Mouse (Mus musculus) midbrain, embryonic 13.5 days (tissue): Measurements from ENCODE around the gene Olfr1012. TPM values are rescaled to one million over a fixed set of nuclear protein-coding genes. Genes with fewer than 3 reads are reported as not detected.
"Not testable (repeated sequence)": the region's sequence is repeated elsewhere in the genome, so short reads cannot be mapped to it uniquely, and the experiment has no call there.

Experiments used
- ATAC-seq: fragments of 200-750 bp; cut with Nextera tagmentation; 2 replicates; pipeline ENCODE4 v1.8.0; 2017; ENCODE audit warnings: mild to moderate bottlenecking, moderate TSS enrichment, moderate library complexity
- H3K27ac ChIP-seq: fragments of 300-500 bp; sonication (generic); 2 replicates; pipeline ENCODE4 v1.5.1; 2015; ENCODE audit warnings: inconsistent platforms, mild to moderate bottlenecking, moderate library complexity
- H3K27me3 ChIP-seq: fragments of 300-500 bp; sonication (generic); 2 replicates; pipeline ENCODE4 v1.6.1; 2015; ENCODE audit warnings: mild to moderate bottlenecking, inconsistent platforms
- H3K36me3 ChIP-seq: fragments of 300-500 bp; sonication (generic); 2 replicates; pipeline ENCODE4 v1.6.1; 2015; ENCODE audit warnings: mild to moderate bottlenecking, inconsistent platforms
- H3K4me1 ChIP-seq: fragments of 300-500 bp; sonication (generic); replicated peaks from 2 replicates; pipeline ENCODE4 v1.6.1; 2015; ENCODE audit warnings: inconsistent platforms
- H3K4me2 ChIP-seq: fragments of 300-500 bp; sonication (generic); replicated peaks from 2 replicates; pipeline ENCODE4 v1.6.1; 2015; ENCODE audit warnings: moderate library complexity, mild to moderate bottlenecking, inconsistent platforms
- H3K4me3 ChIP-seq: fragments of 300-500 bp; sonication (generic); replicated peaks from 2 replicates; pipeline ENCODE4 v1.5.1; 2015; ENCODE audit warnings: mild to moderate bottlenecking, inconsistent platforms
- H3K9ac ChIP-seq: fragments of 300-500 bp; sonication (generic); replicated peaks from 2 replicates; pipeline ENCODE4 v1.6.1; 2015; ENCODE audit warnings: mild to moderate bottlenecking, inconsistent platforms
- H3K9me3 ChIP-seq: fragments of 300-500 bp; sonication (generic); 2 replicates; pipeline ENCODE4 v1.6.1; 2016; ENCODE audit warnings: mild to moderate bottlenecking, inconsistent platforms
- WGBS: fragments of 180-500 bp; shearing (Covaris S2); methylation state at CpG from one replicate; pipeline ENCODE4 v1.1.7; 2015; 5-methylcytosine and 5-hydroxymethylcytosine counted together
- polyA plus RNA-seq: library from polyadenylated mRNA; unstranded; fragments of >200 nt; fragmentation: Nextera tagmentation; extraction: Ambion mirVana; gene quantifications from 2 replicates; pipeline ENCODE4 v1.2.1, GENCODE M21; 2015

Gene Olfr1012
- polyA plus RNA-seq: not detected in 2 replicates

DNA sequence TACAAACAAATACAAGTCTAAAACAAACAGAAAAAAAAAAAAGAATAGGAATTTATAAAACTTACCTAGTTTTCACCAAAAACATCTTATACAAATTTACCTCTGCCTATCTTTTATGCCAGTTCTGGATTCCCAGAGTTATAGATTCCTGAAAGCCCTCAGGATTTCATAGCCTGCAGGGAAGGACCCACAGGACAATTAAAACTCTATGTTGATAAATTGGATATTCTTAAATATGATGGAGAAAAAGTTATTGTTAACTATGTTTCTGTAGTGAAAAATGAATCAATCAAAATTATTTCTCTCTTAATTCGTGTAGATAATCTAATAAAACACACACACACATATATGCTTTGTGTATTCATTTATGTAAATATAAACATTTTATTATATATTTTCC, at the start of gene Olfr1012:
Olfr1012 (minus strand) TSS at position 101 of the 400 bp plus-strand sequence.
- Histone ChIP-seq H3K4me3 (no peak within 1 kb of the TSS), H3K9me3 (no peaks in the 10 kb centered on the region), H3K4me2 (no peak within 1 kb of the TSS), H3K9ac (no peak within 1 kb of the TSS), H3K36me3 (no peaks in the 10 kb centered on the region), H3K27me3 (no peaks in the 10 kb centered on the region), H3K27ac (no peak within 1 kb of the TSS), H3K4me1 (no peaks in the 10 kb centered on the region)
- 73% methylated on average over 1 of the region's 1 CpGs for WGBS
- ATAC-seq: no peak

GRCm38 (mm10) chr2:85804501-85804900, 41.9 kb upstream of the Olfr1012 start:
- Histone ChIP-seq H3K4me1 (no peaks in the 10 kb centered on the region), H3K36me3 (no peaks in the 10 kb centered on the region), H3K4me2 (no peak overlapping the region), H3K9ac (no peak overlapping the region), H3K4me3 (no peak overlapping the region), H3K9me3 (no peaks in the 10 kb centered on the region), H3K27ac (no peak overlapping the region), H3K27me3 (no peaks in the 10 kb centered on the region)
- 91% methylated on average over 4 of the region's 4 CpGs for WGBS
- ATAC-seq: no peak

GRCm38 (mm10) chr2:85802444-85802843, 39.9 kb upstream of the Olfr1012 start, which contains the start of gene Olfr1016:
Olfr1016 (minus strand) TSS chr2:85802544.
- Histone ChIP-seq H3K4me1 (no peaks in the 10 kb centered on the region), H3K36me3 (no peaks in the 10 kb centered on the region), H3K4me3 (no peak within 1 kb of the TSS), H3K27me3 (no peaks in the 10 kb centered on the region), H3K4me2 (no peak within 1 kb of the TSS), H3K9me3 (no peaks in the 10 kb centered on the region), H3K27ac (no peak within 1 kb of the TSS), H3K9ac (no peak within 1 kb of the TSS)
- WGBS: 93% methylated on average over 2 of the region's 2 CpGs
- ATAC-seq: no peak

DNA sequence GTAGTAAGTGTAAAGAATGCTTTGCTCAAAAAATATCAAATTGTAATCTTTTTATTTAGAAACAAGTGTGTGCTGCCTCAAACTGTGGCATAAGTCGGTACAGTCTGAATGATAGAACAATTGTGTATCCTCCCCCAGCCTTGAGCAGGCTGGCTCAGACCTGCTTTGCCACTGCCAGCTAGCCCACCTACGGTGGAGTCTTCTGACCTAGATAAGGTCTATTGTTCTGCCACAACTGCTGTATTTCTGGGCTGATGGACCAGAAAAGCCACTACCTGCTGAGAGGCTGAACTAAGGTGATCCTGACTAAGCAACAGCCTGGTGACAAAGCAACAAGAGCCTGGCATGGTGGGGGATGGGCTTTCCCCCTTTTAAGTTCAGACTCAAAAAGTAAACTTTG, 29.8 kb upstream of the Olfr1012 start:
- WGBS: 21% methylated on average over 2 of the region's 2 CpGs
- H3K9me3 ChIP-seq: no peaks in the 10 kb centered on the region
- no peak for ATAC-seq
- no peaks in the 10 kb centered on the region for H3K36me3 ChIP-seq
- H3K4me2 ChIP-seq: no peak overlapping the region
- no peaks in the 10 kb centered on the region for H3K27me3 ChIP-seq
- no peak overlapping the region for H3K27ac ChIP-seq
- no peak overlapping the region for H3K9ac ChIP-seq
- no peak overlapping the region for H3K4me3 ChIP-seq
- no peaks in the 10 kb centered on the region for H3K4me1 ChIP-seq

DNA sequence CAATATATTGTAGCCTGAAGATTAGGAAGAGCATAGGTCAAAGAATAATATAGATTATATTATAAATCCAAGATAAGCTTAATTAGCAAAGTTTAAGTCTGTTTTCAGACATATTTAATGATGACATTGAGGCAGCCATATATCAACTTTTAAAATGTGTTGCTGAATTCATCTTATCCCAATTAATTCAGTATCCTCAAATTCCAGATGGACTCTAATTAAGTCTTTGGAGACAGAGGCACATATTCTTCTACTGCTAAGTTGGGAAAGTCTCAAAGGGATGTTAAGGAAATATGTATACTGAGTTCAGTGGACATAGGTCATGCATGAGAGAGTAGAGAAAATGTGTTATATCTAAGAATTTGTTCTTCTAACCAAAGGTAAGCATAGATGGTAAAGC, 19.2 kb upstream of the Olfr1012 start, which contains the start of gene Olfr1015:
Olfr1015 (plus strand) TSS at position 301 of the 400 bp plus-strand sequence.
- H3K9me3 ChIP-seq: no peaks in the 10 kb centered on the region
- no peaks in the 10 kb centered on the region for H3K36me3 ChIP-seq
- no peak within 1 kb of the TSS for H3K4me2 ChIP-seq
- H3K4me1 ChIP-seq: no peaks in the 10 kb centered on the region
- ATAC-seq: no peak
- H3K27me3 ChIP-seq: no peaks in the 10 kb centered on the region
- no peak within 1 kb of the TSS for H3K27ac ChIP-seq
- H3K9ac ChIP-seq: no peak within 1 kb of the TSS
- no peak within 1 kb of the TSS for H3K4me3 ChIP-seq

DNA sequence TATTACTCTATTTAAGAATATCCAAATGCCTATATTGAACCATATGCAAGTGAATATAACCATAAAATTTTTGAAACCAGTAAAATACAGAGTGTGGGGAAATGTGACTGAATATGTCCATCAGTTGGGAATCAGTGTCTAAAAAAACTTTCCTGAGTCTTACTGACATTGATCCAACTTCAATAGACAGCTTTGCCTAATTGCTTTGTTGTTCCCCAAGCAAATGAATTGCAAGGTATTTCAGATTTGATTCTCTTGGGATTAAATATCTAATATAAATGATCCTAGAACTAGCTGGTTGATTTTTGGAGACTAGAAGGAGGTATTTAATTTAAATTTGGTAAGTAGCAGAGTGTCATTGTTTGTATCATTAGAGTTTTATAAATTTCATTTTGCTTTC, 9.8 kb upstream of the Olfr1012 start, which contains the start of gene Olfr1014:
Olfr1014 (plus strand) TSS at position 301 of the 400 bp plus-strand sequence.
- no peak within 1 kb of the TSS for H3K4me3 ChIP-seq
- H3K9ac ChIP-seq: no peak within 1 kb of the TSS
- H3K27me3 ChIP-seq: no peaks in the 10 kb centered on the region
- no peaks in the 10 kb centered on the region for H3K4me1 ChIP-seq
- no peak within 1 kb of the TSS for H3K4me2 ChIP-seq
- H3K36me3 ChIP-seq: no peaks in the 10 kb centered on the region
- H3K27ac ChIP-seq: no peak within 1 kb of the TSS
- H3K9me3 ChIP-seq: no peaks in the 10 kb centered on the region
- ATAC-seq: no peak

- Histone ChIP-seq H3K9me3 (no peaks in the 10 kb centered on the region), H3K9ac (no peak within 1 kb of the TSS), H3K4me1 (no peaks in the 10 kb centered on the region), H3K36me3 (no peaks in the 10 kb centered on the region), H3K4me3 (no peak within 1 kb of the TSS), H3K4me2 (no peak within 1 kb of the TSS), H3K27me3 (no peaks in the 10 kb centered on the region), H3K27ac (no peak within 1 kb of the TSS)
- no peak for ATAC-seq
These were observed 4.2 kb upstream of the Olfr1012 start, which contains the start of gene Olfr1013 for GRCm38 (mm10) chr2:85766798-85767197. Olfr1013 (plus strand) TSS chr2:85767098.

- Histone ChIP-seq H3K36me3 (no peaks in the 10 kb centered on the region), H3K9ac (no peak overlapping the region), H3K4me3 (no peak overlapping the region), H3K9me3 (no peaks in the 10 kb centered on the region), H3K4me1 (no peaks in the 10 kb centered on the region), H3K27me3 (no peaks in the 10 kb centered on the region), H3K27ac (no peak overlapping the region), H3K4me2 (no peak overlapping the region)
- 81% methylated on average over 4 of the region's 4 CpGs for WGBS
- no peak for ATAC-seq
These were observed 8.7 kb downstream of the Olfr1012 start for GRCm38 (mm10) chr2:85753822-85754221.

- H3K4me3 ChIP-seq: no peak overlapping the region
These were observed 36.8 kb downstream of the Olfr1012 start for GRCm38 (mm10) chr2:85725793-85726192.

GRCm38 (mm10) chr2:85715119-85715518, 47.4 kb downstream of the Olfr1012 start, which contains the start of gene Olfr1009:
Olfr1009 (plus strand) TSS chr2:85715419.
- 90% methylated on average over 1 of the region's 1 CpGs for WGBS
- no peaks in the 10 kb centered on the region for H3K27me3 ChIP-seq
- H3K9ac ChIP-seq: no peak within 1 kb of the TSS
- H3K4me1 ChIP-seq: no peaks in the 10 kb centered on the region
- H3K9me3 ChIP-seq: no peaks in the 10 kb centered on the region
- no peaks in the 10 kb centered on the region for H3K36me3 ChIP-seq
- no peak within 1 kb of the TSS for H3K27ac ChIP-seq
- no peak within 1 kb of the TSS for H3K4me2 ChIP-seq
- no peak within 1 kb of the TSS for H3K4me3 ChIP-seq
- ATAC-seq: no peak

More at GRCm38 (mm10) chr2:85725793-85726192, 36.8 kb downstream of the Olfr1012 start:
- Histone ChIP-seq H3K4me2 (no peak overlapping the region), H3K9me3 (no peaks in the 10 kb centered on the region), H3K27me3 (no peaks in the 10 kb centered on the region), H3K36me3 (no peaks in the 10 kb centered on the region), H3K4me1 (no peaks in the 10 kb centered on the region), H3K27ac (no peak overlapping the region), H3K9ac (no peak overlapping the region)
- ATAC-seq: no peak
- WGBS: 18% methylated on average over 3 of the region's 3 CpGs

DNA sequence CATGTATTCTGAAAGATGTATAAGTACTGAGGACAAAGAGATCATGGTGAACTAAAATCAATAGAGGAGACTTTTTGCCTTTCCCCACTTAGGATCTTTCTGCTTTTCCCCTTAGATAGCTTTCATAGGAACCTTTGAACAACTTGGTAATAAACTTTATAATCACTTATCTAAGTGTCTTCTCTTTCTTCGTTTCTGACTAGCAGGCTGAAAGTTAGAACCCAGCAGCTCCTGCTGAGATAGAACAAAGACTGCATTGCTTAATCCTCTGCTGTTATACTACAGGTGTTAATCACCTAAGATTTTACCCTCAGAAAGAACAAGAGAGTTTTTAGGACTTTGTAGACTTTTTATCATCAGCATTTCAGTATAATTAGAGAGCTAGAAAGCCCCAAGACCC, 51.4 kb downstream of the Olfr1012 start:
- no peaks in the 10 kb centered on the region for H3K36me3 ChIP-seq
- 42% methylated on average over 1 of the region's 1 CpGs for WGBS
- no peak overlapping the region for H3K4me3 ChIP-seq
- no peak overlapping the region for H3K4me2 ChIP-seq
- no peak overlapping the region for H3K27ac ChIP-seq
- no peaks in the 10 kb centered on the region for H3K27me3 ChIP-seq
- no peak for ATAC-seq
- H3K9ac ChIP-seq: no peak overlapping the region
- H3K9me3 ChIP-seq: no peaks in the 10 kb centered on the region
- H3K4me1 ChIP-seq: no peaks in the 10 kb centered on the region

DNA sequence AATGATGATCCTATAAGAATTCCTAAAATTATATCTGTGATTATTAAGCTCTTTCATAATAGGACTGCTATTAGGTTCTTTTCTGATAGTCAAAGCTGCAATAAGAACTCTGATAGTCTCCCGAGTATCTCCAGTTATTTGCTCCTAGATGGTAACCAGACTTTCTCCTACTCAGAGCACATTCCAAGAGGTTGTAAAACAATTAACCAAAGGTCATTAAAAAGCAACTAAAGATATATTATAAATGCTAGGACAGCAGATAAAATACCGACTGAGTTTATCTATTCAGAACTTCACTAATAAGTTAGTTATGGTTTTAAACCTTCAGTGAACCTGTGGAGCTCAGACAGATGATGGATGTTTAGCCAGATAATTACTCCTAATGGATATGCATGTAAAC, 51.9 kb downstream of the Olfr1012 start:
- 87% methylated on average over 2 of the region's 2 CpGs for WGBS
- not testable (repeated sequence) for H3K27me3 ChIP-seq, H3K9me3 ChIP-seq, H3K27ac ChIP-seq, ATAC-seq, H3K9ac ChIP-seq, H3K4me1 ChIP-seq, H3K4me2 ChIP-seq, H3K36me3 ChIP-seq, H3K4me3 ChIP-seq
